Mouse (Mus musculus): ENCODE results near the gene Pik3ap1.

DNA sequence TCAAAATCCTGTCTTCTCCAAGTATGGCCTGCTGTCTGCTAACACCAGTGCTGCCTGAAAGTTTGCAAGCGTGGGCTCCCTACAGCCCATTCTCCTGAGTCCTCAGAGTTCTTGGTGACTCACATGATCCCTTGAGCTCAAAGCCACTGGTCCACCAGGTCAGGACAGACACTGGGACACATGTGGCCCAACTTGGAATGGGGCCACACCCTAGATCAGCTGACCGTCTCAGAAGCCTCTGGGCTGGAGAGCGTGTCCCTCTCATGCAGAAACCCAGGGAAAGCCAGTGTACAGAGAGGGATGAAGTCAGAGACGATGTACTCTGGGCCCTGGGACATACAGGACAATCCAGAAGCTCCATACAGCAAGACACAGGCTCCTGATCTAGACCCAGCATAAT is 102.7 kb downstream of the Pik3ap1 start:
- TF ChIP-seq CTCF (IDR thresholded peaks at IDR 0.05; ENCODE audit: control insufficient read depth, insufficient read depth, low read length) (no peak), POLR2A (IDR thresholded peaks at IDR 0.05; ENCODE audit: borderline replicate concordance, control insufficient read depth, low read depth, low read length) (no peak)

Data from bone marrow, adult 2 months (tissue).